19 mouse cellular contexts compared by ENCODE assay signal in the genomic region with DNA sequence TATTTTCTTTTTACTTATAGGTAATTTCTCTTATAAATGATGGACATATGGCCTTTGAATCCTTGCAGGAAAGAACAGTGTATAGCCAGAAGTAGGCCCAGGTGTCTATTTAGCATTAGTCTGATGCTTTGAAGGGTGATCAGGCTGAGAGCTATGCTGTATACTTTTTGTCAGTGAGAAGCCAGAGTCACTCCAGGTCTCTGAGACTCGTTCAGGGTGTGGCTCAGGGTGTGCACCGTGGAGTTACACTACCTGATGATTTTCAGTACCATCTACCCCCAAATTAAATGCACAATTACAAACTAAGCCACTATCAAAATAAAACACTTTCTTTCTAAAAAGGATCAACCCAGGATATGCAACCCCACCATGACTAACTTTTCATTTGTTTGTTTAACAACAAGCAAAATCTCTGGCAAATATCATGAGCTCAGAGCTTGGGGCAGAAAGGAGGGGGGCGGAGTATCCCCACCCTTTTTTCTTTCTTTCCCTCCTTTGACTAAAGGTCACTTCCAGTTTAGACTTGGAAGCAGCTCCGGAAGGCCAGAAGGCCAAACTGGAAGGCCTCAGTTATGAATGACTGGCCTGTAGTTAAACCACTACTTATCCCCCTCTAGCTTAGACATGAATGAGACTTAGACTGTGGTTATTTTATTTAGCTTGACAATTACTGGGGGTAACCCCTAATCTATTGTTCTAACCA. TPM values are rescaled to one million over a fixed set of nuclear protein-coding genes. Genes with fewer than 3 reads are reported as not detected.
A peak's percentile ranks its signal among the peaks of the same experiment; 100 is the strongest.
DNase-seq lines count a peak whose midpoint lies in the region; ATAC-seq and TF ChIP-seq lines count a peak whose summit lies in the region.
"Had no signal": no experiment of that assay in that cellular context is flagged by ENCODE, and none has a peak within 500 bp of the region (broad histone marks: within the 10 kb centered on the region; RNA-seq: fewer than 3 reads in every experiment).

No protein-coding gene starts in this region.

- H3K4me3 ChIP-seq in kidney, embryonic 15.5 days (replicated peaks) = no peak overlapping the region
- H3K4me3 ChIP-seq in small intestine, adult 2 months (ENCODE audit: low read depth, low read length) = no peak overlapping the region
- H3K4me3 ChIP-seq: embryonic facial prominence, embryonic 13.5 days; forebrain, embryonic 13.5 days; gastrocnemius, adult 2 months; heart, embryonic 13.5 days; hindbrain, embryonic 12.5 days had no signal

- H3K4me1 ChIP-seq in kidney, embryonic 15.5 days = no peaks in the 10 kb centered on the region
- peaks cover 8% of the 10 kb centered on the region; the same call in 1 of the 2 replicates for H3K4me1 ChIP-seq in small intestine, adult 2 months (ENCODE audit: control insufficient read depth, insufficient read depth, insufficient read length, low read length)
- H3K4me1 ChIP-seq: embryonic facial prominence, embryonic 13.5 days; heart, embryonic 13.5 days; hindbrain, embryonic 12.5 days had no signal

- no peak for ATAC-seq in kidney, embryonic 15.5 days (replicated peaks; ENCODE audit: low FRiP score)
- no peak for ATAC-seq in erythroblast, adult 5-6 weeks (replicated peaks; ENCODE audit: low FRiP score, poor library complexity, severe bottlenecking)
- ATAC-seq: forebrain, embryonic 13.5 days; forebrain, postnatal 0 days had no signal

- H3K27ac ChIP-seq in kidney, embryonic 15.5 days = no peak overlapping the region
- 0 out of 2 replicates have a peak overlapping the region, but pooled peaks have one; percentile 1 for H3K27ac ChIP-seq in small intestine, adult 2 months (ENCODE audit: insufficient read depth, low read depth, low read length)
- H3K27ac ChIP-seq: embryonic facial prominence, embryonic 13.5 days; forebrain, embryonic 13.5 days; gastrocnemius, adult 2 months; heart, embryonic 13.5 days; hindbrain, embryonic 12.5 days had no signal

- peak; percentile 34 for DNase-seq in kidney, adult 11 months
- DNase-seq in kidney, adult 18-20 months = no peak
- peak; percentile 25 to 65 for DNase-seq in kidney, postnatal 25 days
- no peak for DNase-seq in testis, postnatal 14 days (ENCODE audit: low spot score)
- DNase-seq: adrenal gland, postnatal 14 days; cerebellum, adult 11-12 months; cerebellum, adult 9-10 months; cerebellum, postnatal 25 days; forebrain, postnatal 0 days; gastrocnemius, adult 2 months; gastrocnemius, postnatal 25 days; heart, postnatal 4 days had no signal

- TF ChIP-seq POLR2A in small intestine, adult 2 months (IDR thresholded peaks at IDR 0.05; ENCODE audit: low read depth, low read length) = no peak

- no peak overlapping the region for H3K9ac ChIP-seq in kidney, embryonic 15.5 days
- H3K9ac ChIP-seq: embryonic facial prominence, embryonic 13.5 days; forebrain, embryonic 13.5 days; forebrain, postnatal 0 days; heart, embryonic 13.5 days; hindbrain, embryonic 12.5 days had no signal

- no peak overlapping the region for H3K4me2 ChIP-seq in kidney, embryonic 15.5 days
- H3K4me2 ChIP-seq: embryonic facial prominence, embryonic 13.5 days; forebrain, embryonic 13.5 days; heart, embryonic 13.5 days; hindbrain, embryonic 12.5 days had no signal

- TF ChIP-seq CTCF in small intestine, adult 2 months (IDR thresholded peaks at IDR 0.05; ENCODE audit: extremely low read depth, insufficient read length, insufficient replicate concordance, low read depth, low read length) = no peak

- no peaks in the 10 kb centered on the region for H3K27me3 ChIP-seq in kidney, embryonic 15.5 days
- H3K27me3 ChIP-seq in small intestine, adult 2 months (ENCODE audit: control insufficient read depth, insufficient read depth, low read length) = no peaks in the 10 kb centered on the region
- H3K27me3 ChIP-seq: embryonic facial prominence, embryonic 13.5 days; forebrain, embryonic 13.5 days; heart, embryonic 13.5 days; hindbrain, embryonic 12.5 days had no signal

- no peaks in the 10 kb centered on the region for H3K9me3 ChIP-seq in kidney, embryonic 15.5 days (replicated peaks)
- H3K9me3 ChIP-seq: embryonic facial prominence, embryonic 13.5 days; forebrain, embryonic 13.5 days; heart, embryonic 13.5 days; hindbrain, embryonic 12.5 days had no signal

- WGBS in kidney, embryonic 15.5 days = 81% methylated on average over 4 of the region's 4 CpGs
- 27% methylated on average over 4 of the region's 4 CpGs for WGBS in small intestine, adult 2 months

- peaks cover 44% of the 10 kb centered on the region for H3K36me3 ChIP-seq in kidney, embryonic 15.5 days
- peaks cover 38% of the 10 kb centered on the region for H3K36me3 ChIP-seq in small intestine, adult 2 months (ENCODE audit: control insufficient read depth, insufficient read depth, low read length)
- H3K36me3 ChIP-seq: hindbrain, embryonic 12.5 days had no signal

RNA-seq across cellular contexts. Expression of a gene that starts 49.2 kb away (rescaled TPM):
- polyA plus RNA-seq in kidney, embryonic 15.5 days (2015; fragmentation: Nextera tagmentation; extraction: Ambion mirVana) = 32.3 and 32.6 TPM in 2 replicates
- 5.7 and 12.3 TPM in 2 replicates for polyA plus RNA-seq in small intestine, adult 2 months (2012; rRNA removed)
- total RNA-seq in erythroblast, adult 5-6 weeks (2015; ENCODE audit: low replicate concordance) = 2.3 and 4.4 TPM in 2 replicates
- total RNA-seq in erythroblast, adult 5-6 weeks (2017; ENCODE audit: low replicate concordance) = 1.4 and 3.4 TPM in 2 replicates

Comparison
In these comparisons a context has a peak if more than half of its experiments do, and no peak if none do; other contexts are left out.
1. DNase-seq: peak in kidney, adult 11 months (single experiment) and kidney, postnatal 25 days (2 of 2); none in kidney, adult 18-20 months (single experiment) and testis, postnatal 14 days (single experiment).